Mouse (Mus musculus) G1E (cell line): Measurements from ENCODE around the gene 6030458C11Rik. TPM values are rescaled to one million over a fixed set of nuclear protein-coding genes. Genes with fewer than 3 reads are reported as not detected.
A peak's percentile ranks its signal among the peaks of the same experiment; 100 is the strongest.

ENCODE experiments used
- ATAC-seq: 2 replicates; pipeline ENCODE4 v1.8.0; 2016; ENCODE audit warnings: mild to moderate bottlenecking; ENCODE audit not compliant: insufficient number of reproducible peaks, poor library complexity, low FRiP score, severe bottlenecking; ENCODE audit errors: extremely low read depth
- DNase-seq: peaks from one replicate; pipeline ENCODE4 v3.0.0; 2012; ENCODE audit warnings: low spot score
- H3K27me3 ChIP-seq: 2 replicates; pipeline ENCODE4 v1.6.1; 2012; ENCODE audit warnings: mild to moderate bottlenecking, low read length, inconsistent platforms; ENCODE audit not compliant: insufficient read depth
- H3K36me3 ChIP-seq: replicated peaks from 2 replicates; pipeline ENCODE3; 2012; ENCODE audit warnings: mild to moderate bottlenecking, inconsistent platforms
- H3K4me1 ChIP-seq: 2 replicates; pipeline ENCODE4 v1.6.1; 2012; ENCODE audit warnings: low read depth, low read length, inconsistent platforms, mixed read lengths; ENCODE audit not compliant: insufficient read depth
- H3K4me3 ChIP-seq: 2 replicates; pipeline ENCODE4 v1.5.1; 2012; ENCODE audit warnings: low read depth, mild to moderate bottlenecking, inconsistent platforms, low read length, moderate library complexity, mixed read lengths
- H3K9me3 ChIP-seq: replicated peaks from 2 replicates; pipeline ENCODE4 v1.6.1; 2012; ENCODE audit warnings: inconsistent platforms
- CTCF ChIP-seq: IDR thresholded peaks from 2 replicates; pipeline ENCODE4 v1.5.1; 2012; ENCODE audit warnings: low read depth, low read length, inconsistent platforms, mixed read lengths
- GATA1 ChIP-seq: IDR thresholded peaks from 2 replicates; pipeline ENCODE4 v1.6.1; 2012; ENCODE audit warnings: borderline replicate concordance, low read length, inconsistent platforms, mixed read lengths
- GATA2 ChIP-seq: IDR thresholded peaks from 2 replicates; pipeline ENCODE4 v1.6.1; 2012; ENCODE audit warnings: low read depth, low read length, inconsistent platforms, borderline replicate concordance
- POLR2AphosphoS5 ChIP-seq: IDR thresholded peaks from 2 replicates; pipeline ENCODE4 v1.6.1; 2012; ENCODE audit warnings: low read depth, low read length, inconsistent platforms; ENCODE audit not compliant: insufficient replicate concordance
- TAL1 ChIP-seq: conservative IDR thresholded peaks from 2 replicates; pipeline ENCODE4 v1.6.1; 2012; ENCODE audit warnings: low read depth, low read length, inconsistent platforms, mixed read lengths
- polyA plus RNA-seq: library from polyadenylated mRNA; stranded (reverse); fragments of >175 nt; gene quantifications from 2 replicates; pipeline ENCODE4 v1.2.3, GENCODE M21; 2012
- total RNA-seq, 2 experiments: library from RNA; stranded (forward) in 1 of 2; stranded (reverse) in 1 of 2; fragments of 200-1000 nt in 1 of 2; fragments of >200 nt in 1 of 2; fragmentation: Nextera tagmentation in 1 of 2; gene quantifications; 2 replicates each; pipeline ENCODE4 v1.2.3; 2014 to 2017

The 6030458C11Rik gene
- total and polyA plus RNA-seq, 3 experiments: 16.7 to 67.4 (median 57.8) TPM

- Histone ChIP-seq H3K4me3 (no peak overlapping the region), H3K4me1 (peaks cover 24% of the 10 kb centered on the region), H3K36me3 (no peaks in the 10 kb centered on the region), H3K9me3 (no peaks in the 10 kb centered on the region), H3K27me3 (no peaks in the 10 kb centered on the region; the same call in 1 of the 2 replicates)
- TF ChIP-seq CTCF (no peak), GATA1 (no peak), POLR2AphosphoS5 (no peak), TAL1 (no peak), GATA2 (no peak)
- ATAC-seq (peak; percentile 15; the same call in 1 of the 2 replicates), DNase-seq (no peak)
These were observed 57.6 kb downstream of the 6030458C11Rik start for GRCm38 (mm10) chr15:12766848-12767247.

GRCm38 (mm10) chr15:12763147-12763546 lies 61.3 kb downstream of the 6030458C11Rik start:
- Histone ChIP-seq H3K9me3 (no peaks in the 10 kb centered on the region), H3K36me3 (no peaks in the 10 kb centered on the region), H3K27me3 (no peaks in the 10 kb centered on the region), H3K4me1 (peaks cover 24% of the 10 kb centered on the region), H3K4me3 (no peak overlapping the region)
- DNase-seq (no peak), ATAC-seq (no peak)
- TF ChIP-seq POLR2AphosphoS5 (no peak), TAL1 (no peak), CTCF (no peak), GATA2 (no peak), GATA1 (no peak)

DNA sequence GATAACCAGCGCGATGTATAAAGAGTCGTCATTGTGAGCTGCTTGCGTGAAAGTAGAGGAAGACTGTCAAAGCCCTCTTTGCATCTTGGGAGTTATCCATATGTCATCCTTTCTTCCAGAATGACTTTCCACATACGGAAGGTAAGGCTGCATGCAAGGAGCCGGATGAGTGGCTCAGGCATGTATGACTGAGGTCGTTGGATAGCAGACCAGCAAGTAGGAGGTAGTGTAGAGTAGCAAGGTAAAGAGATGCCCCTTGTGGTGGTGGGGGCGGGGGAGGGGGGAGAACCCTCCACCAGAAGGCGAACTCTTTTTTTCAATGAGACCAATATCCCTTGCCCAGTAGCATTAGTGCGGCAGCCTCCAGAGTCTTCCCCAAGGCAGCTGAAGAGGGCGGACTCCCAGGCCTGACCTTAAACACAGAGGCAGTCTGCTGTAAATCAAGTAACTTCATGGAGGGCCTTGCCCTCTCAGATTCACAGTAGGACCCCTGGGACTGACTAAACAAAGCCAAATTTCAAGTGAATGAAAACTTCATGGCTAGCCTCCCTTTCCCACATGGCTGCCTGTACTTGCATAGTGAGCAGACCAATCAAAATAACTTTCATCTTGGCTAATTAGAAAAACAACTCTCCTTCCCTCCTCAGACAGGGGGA lies 62.1 kb downstream of the 6030458C11Rik start:
- no peak for TF ChIP-seq POLR2AphosphoS5
- no peak for TF ChIP-seq GATA2
- TF ChIP-seq CTCF: no peak
- no peak for TF ChIP-seq GATA1
- no peak for TF ChIP-seq TAL1
- Histone ChIP-seq H3K4me3 (no peak overlapping the region), H3K27me3 (no peaks in the 10 kb centered on the region), H3K36me3 (no peaks in the 10 kb centered on the region), H3K4me1 (peaks cover 20% of the 10 kb centered on the region), H3K9me3 (no peaks in the 10 kb centered on the region)
- DNase-seq: no peak
- no peak for ATAC-seq

DNA sequence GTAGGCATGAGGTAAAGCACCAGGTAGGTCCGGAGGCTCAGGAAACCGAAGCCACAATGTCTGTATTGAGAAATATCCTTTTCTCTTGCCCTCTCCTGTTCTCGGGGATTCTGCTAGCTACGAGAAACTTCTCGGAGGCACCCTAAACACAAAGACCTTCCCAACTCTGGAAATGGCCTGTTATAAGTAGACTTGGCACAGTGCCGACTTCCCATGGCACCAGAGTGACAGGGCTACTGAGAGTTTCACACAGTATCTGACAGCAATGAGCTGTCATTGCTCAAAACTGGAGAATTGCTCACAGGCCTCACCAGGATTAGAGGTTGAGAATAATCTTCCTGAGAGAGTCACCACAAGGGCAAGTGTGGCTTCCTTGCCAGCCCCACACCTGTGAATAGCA lies 63.7 kb downstream of the 6030458C11Rik start:
- no peaks in the 10 kb centered on the region for H3K36me3 ChIP-seq
- DNase-seq (no peak), ATAC-seq (no peak)
- H3K9me3 ChIP-seq: no peaks in the 10 kb centered on the region
- H3K4me3 ChIP-seq: no peak overlapping the region
- TF ChIP-seq CTCF (no peak), POLR2AphosphoS5 (no peak), TAL1 (no peak), GATA1 (no peak), GATA2 (no peak)
- H3K4me1 ChIP-seq: peaks cover 15% of the 10 kb centered on the region
- no peaks in the 10 kb centered on the region for H3K27me3 ChIP-seq

- ATAC-seq: no peak
- Histone ChIP-seq H3K27me3 (no peaks in the 10 kb centered on the region), H3K4me1 (peaks cover 27% of the 10 kb centered on the region), H3K4me3 (no peak overlapping the region), H3K36me3 (no peaks in the 10 kb centered on the region), H3K9me3 (no peaks in the 10 kb centered on the region)
- no peak for DNase-seq
- TF ChIP-seq CTCF: no peak
- no peak for TF ChIP-seq TAL1
- TF ChIP-seq GATA2: no peak
- TF ChIP-seq POLR2AphosphoS5: no peak
- no peak for TF ChIP-seq GATA1
These were observed 66.0 kb downstream of the 6030458C11Rik start for GRCm38 (mm10) chr15:12758461-12758860.

Other genes with a start within 250 kb of the 6030458C11Rik start
- 1.8 and 4.0 TPM in 2 replicates for gene Pdzd2, start 84.7 kb downstream of the 6030458C11Rik start, total RNA-seq (2014; fragmentation: Nextera tagmentation)
- 0.58 and 0.98 TPM in 2 replicates for gene Pdzd2, start 84.7 kb downstream of the 6030458C11Rik start, total RNA-seq (2017)
- 0.18 and 0.19 TPM in 2 replicates for gene Pdzd2, start 84.7 kb downstream of the 6030458C11Rik start, polyA plus RNA-seq
- gene Drosha, start 166 bp upstream of the 6030458C11Rik start, total RNA-seq (2014; fragmentation: Nextera tagmentation): 124 and 132 TPM in 2 replicates
- gene Drosha, start 166 bp upstream of the 6030458C11Rik start, total RNA-seq (2017): 30.0 and 30.6 TPM in 2 replicates
- gene Drosha, start 166 bp upstream of the 6030458C11Rik start, polyA plus RNA-seq: 366 and 422 TPM in 2 replicates